Mouse (Mus musculus) intestine, postnatal 0 days (tissue): ENCODE results near the gene Ppp1r36. TPM values are rescaled to one million over a fixed set of nuclear protein-coding genes. Genes with fewer than 3 reads are reported as not detected.

Experiments
- ATAC-seq: fragments of 200-750 bp; cut with Nextera tagmentation; 2 replicates; pipeline ENCODE4 v1.8.0; 2017; ENCODE audit warnings: mild to moderate bottlenecking, moderate TSS enrichment, moderate library complexity
- H3K27ac ChIP-seq: fragments of 300-500 bp; sonication (generic); 2 replicates; pipeline ENCODE4 v1.5.1; 2014; ENCODE audit warnings: mild to moderate bottlenecking, low read depth, low read length, moderate library complexity
- H3K27me3 ChIP-seq: fragments of 300-500 bp; sonication (generic); replicated peaks from 2 replicates; pipeline ENCODE4 v1.6.1; 2014; ENCODE audit warnings: low read length, mixed read lengths; ENCODE audit not compliant: control insufficient read depth, insufficient read depth
- H3K36me3 ChIP-seq: fragments of 300-500 bp; sonication (generic); 2 replicates; pipeline ENCODE4 v1.6.1; 2014; ENCODE audit warnings: mild to moderate bottlenecking, moderate library complexity; ENCODE audit not compliant: control insufficient read depth, insufficient read depth
- H3K4me1 ChIP-seq: fragments of 300-500 bp; sonication (generic); replicated peaks from 2 replicates; pipeline ENCODE4 v1.6.1; 2014; ENCODE audit warnings: antibody characterized with exemption, low read length, mixed read lengths; ENCODE audit not compliant: control insufficient read depth, insufficient read depth
- H3K4me2 ChIP-seq: fragments of 300-500 bp; sonication (generic); replicated peaks from 2 replicates; pipeline ENCODE4 v1.6.1; 2014; ENCODE audit warnings: low read depth, mild to moderate bottlenecking, moderate library complexity
- H3K4me3 ChIP-seq: fragments of 300-500 bp; sonication (generic); 2 replicates; pipeline ENCODE4 v1.5.1; 2014; ENCODE audit warnings: low read depth, low read length
- H3K9ac ChIP-seq: fragments of 300-500 bp; sonication (generic); 2 replicates; pipeline ENCODE4 v1.6.1; 2014; ENCODE audit warnings: mild to moderate bottlenecking, low read depth, low read length
- H3K9me3 ChIP-seq: fragments of 300-500 bp; sonication (generic); 2 replicates; pipeline ENCODE4 v1.6.1; 2016; ENCODE audit warnings: mixed run types; ENCODE audit not compliant: control insufficient read depth
- CTCF ChIP-seq: sonication (generic); IDR thresholded peaks from 2 replicates; pipeline ENCODE4 v1.5.1; 2016; ENCODE audit warnings: low read depth, mild to moderate bottlenecking, control low read depth, antibody characterized with exemption, moderate library complexity
- WGBS: fragments of 180-500 bp; shearing (Covaris S2); extraction: QIAGEN DNeasy Blood & Tissue Kit; methylation state at CpG from one replicate; pipeline ENCODE4 v1.1.7; 2014; 5-methylcytosine and 5-hydroxymethylcytosine counted together
- polyA plus RNA-seq: library from polyadenylated mRNA; unstranded; fragments of >200 nt; fragmentation: Nextera tagmentation; extraction: Ambion mirVana; gene quantifications from 2 replicates; pipeline ENCODE4 v1.2.1, GENCODE M21; 2015

Ppp1r36 gene
- polyA plus RNA-seq, 1 experiment from 2014 or later, result 1.1 TPM

GRCm38 (mm10) chr12:76376649-76377048, 40.7 kb upstream of the Ppp1r36 start:
- H3K27ac ChIP-seq, result no peak overlapping the region
- H3K9me3 ChIP-seq, result no peaks in the 10 kb centered on the region
- ATAC-seq, result peak; percentile 14; the same call in 1 of the 2 replicates
- TF ChIP-seq CTCF, result peak; percentile 77
- no peaks in the 10 kb centered on the region for H3K27me3 ChIP-seq
- H3K4me2 ChIP-seq, result no peak overlapping the region
- no peaks in the 10 kb centered on the region for H3K36me3 ChIP-seq
- no peak overlapping the region for H3K9ac ChIP-seq
- 40% methylated on average over 7 of the region's 7 CpGs for WGBS
- no peak overlapping the region for H3K4me3 ChIP-seq
- H3K4me1 ChIP-seq, result 0 out of 2 replicates have a peak, but pooled peaks cover 6% of the 10 kb centered on the region

DNA sequence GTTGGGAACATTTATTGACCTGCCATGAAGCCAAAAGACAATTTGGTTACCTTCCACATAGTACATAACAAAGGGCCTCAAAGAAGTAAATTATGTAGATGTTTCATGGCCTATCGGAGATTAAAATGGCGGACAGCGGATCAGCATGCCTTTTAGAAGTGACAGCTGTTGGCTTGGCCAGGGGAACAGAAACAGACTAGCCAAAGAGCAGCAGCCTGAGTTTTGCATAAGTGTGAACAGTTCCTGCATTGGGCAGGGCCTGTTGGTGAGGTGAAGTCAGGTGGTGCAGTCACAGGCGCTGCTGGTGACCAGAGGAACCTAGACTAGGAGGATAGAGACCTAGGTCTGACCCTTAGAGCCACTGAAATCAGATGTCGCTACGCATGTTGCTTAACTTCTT, 40.3 kb upstream of the Ppp1r36 start:
- no peaks in the 10 kb centered on the region for H3K9me3 ChIP-seq
- H3K27me3 ChIP-seq, result no peaks in the 10 kb centered on the region
- no peak overlapping the region for H3K27ac ChIP-seq
- H3K4me3 ChIP-seq, result no peak overlapping the region
- no peaks in the 10 kb centered on the region for H3K36me3 ChIP-seq
- 94% methylated on average over 6 of the region's 6 CpGs for WGBS
- no peak overlapping the region for H3K9ac ChIP-seq
- no peak for TF ChIP-seq CTCF
- ATAC-seq, result no peak
- 0 out of 2 replicates have a peak, but pooled peaks cover 6% of the 10 kb centered on the region for H3K4me1 ChIP-seq
- H3K4me2 ChIP-seq, result no peak overlapping the region

GRCm38 (mm10) chr12:76377726-76378125, 39.6 kb upstream of the Ppp1r36 start:
- Histone ChIP-seq H3K36me3 (no peaks in the 10 kb centered on the region), H3K4me3 (no peak overlapping the region), H3K27ac (no peak overlapping the region), H3K9me3 (no peaks in the 10 kb centered on the region), H3K4me1 (no peaks in the 10 kb centered on the region), H3K4me2 (no peak overlapping the region), H3K9ac (no peak overlapping the region), H3K27me3 (no peaks in the 10 kb centered on the region)
- no peak for TF ChIP-seq CTCF
- WGBS, result 85% methylated on average over 3 of the region's 3 CpGs
- no peak for ATAC-seq

GRCm38 (mm10) chr12:76378556-76378955, 38.8 kb upstream of the Ppp1r36 start:
- ATAC-seq, result no peak
- Histone ChIP-seq H3K9ac (no peak overlapping the region), H3K36me3 (no peaks in the 10 kb centered on the region), H3K4me3 (no peak overlapping the region), H3K4me2 (no peak overlapping the region), H3K27me3 (no peaks in the 10 kb centered on the region), H3K9me3 (no peaks in the 10 kb centered on the region), H3K4me1 (no peaks in the 10 kb centered on the region), H3K27ac (no peak overlapping the region)
- no peak for TF ChIP-seq CTCF
- WGBS, result 80% methylated on average over 5 of the region's 5 CpGs

DNA sequence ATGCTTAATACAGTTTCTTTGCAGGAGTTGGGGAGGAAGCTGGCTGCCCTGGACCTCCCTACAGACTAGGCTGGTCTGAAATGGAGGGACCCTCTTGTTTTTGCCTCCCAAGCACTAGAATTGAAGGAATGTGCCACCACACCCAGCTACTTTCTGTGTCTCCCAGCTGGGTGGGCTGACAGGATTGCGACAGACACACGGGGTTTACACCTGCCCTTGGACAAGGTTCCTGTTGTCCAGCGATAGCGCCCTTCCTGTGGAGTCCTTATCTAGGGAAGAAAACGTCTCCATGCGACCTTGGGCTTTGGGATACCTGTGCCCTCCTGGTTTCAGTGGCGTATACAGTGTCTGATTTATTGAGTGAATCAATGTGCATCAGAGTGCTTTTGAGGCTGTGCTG, 37.2 kb upstream of the Ppp1r36 start:
- Histone ChIP-seq H3K27ac (no peak overlapping the region), H3K9ac (no peak overlapping the region), H3K36me3 (peaks cover 7% of the 10 kb centered on the region; the same call in 1 of the 2 replicates), H3K4me3 (no peak overlapping the region), H3K4me1 (no peaks in the 10 kb centered on the region), H3K27me3 (no peaks in the 10 kb centered on the region), H3K9me3 (no peaks in the 10 kb centered on the region), H3K4me2 (no peak overlapping the region)
- no peak for TF ChIP-seq CTCF
- 41% methylated on average over 7 of the region's 7 CpGs for WGBS
- no peak for ATAC-seq

- 93% methylated on average over 8 of the region's 8 CpGs for WGBS
Measured at GRCm38 (mm10) chr12:76385342-76385741, 32.0 kb upstream of the Ppp1r36 start.

DNA sequence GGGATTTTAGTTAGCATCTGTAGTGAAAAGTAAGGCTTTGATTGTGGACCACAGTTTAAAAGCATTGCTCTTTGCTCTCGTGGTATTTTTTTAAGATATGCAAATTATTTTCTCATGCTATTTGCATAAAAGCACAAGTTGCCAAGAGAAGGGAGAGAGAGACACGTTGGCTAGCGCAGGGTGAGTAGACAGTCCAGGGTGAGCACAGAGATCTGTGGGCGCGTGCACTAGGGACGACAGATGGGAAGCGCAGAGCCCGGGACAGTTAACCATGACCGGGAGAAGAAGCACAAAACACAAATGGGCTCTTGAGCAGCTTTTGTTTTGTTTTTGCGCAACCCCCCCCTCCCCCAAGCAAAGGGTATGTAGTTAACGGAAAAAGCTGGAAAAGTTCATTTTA, 28.5 kb upstream of the Ppp1r36 start:
- Histone ChIP-seq H3K9ac (no peak overlapping the region), H3K4me1 (no peaks in the 10 kb centered on the region), H3K27me3 (no peaks in the 10 kb centered on the region), H3K27ac (no peak overlapping the region), H3K4me2 (no peak overlapping the region), H3K4me3 (no peak overlapping the region), H3K36me3 (peaks cover 22% of the 10 kb centered on the region), H3K9me3 (no peaks in the 10 kb centered on the region)
- no peak for TF ChIP-seq CTCF
- 83% methylated on average over 11 of the region's 11 CpGs for WGBS
- ATAC-seq, result no peak

More at GRCm38 (mm10) chr12:76385342-76385741, 32.0 kb upstream of the Ppp1r36 start:
- ATAC-seq, result no peak
- Histone ChIP-seq H3K27me3 (no peaks in the 10 kb centered on the region), H3K36me3 (peaks cover 22% of the 10 kb centered on the region), H3K4me1 (no peaks in the 10 kb centered on the region), H3K27ac (no peak overlapping the region), H3K9ac (no peak overlapping the region), H3K4me3 (no peak overlapping the region), H3K9me3 (no peaks in the 10 kb centered on the region), H3K4me2 (no peak overlapping the region)
- no peak for TF ChIP-seq CTCF
